Mouse (Mus musculus) lung, postnatal 36 days (tissue): ENCODE measurements at regions not wholly inside any gene's neighbourhood (a gene's known extent, or its start where the extent isn't known, plus 50 kb on each side); places are given as distances from the start of the nearest gene placed in this dataset.
"Not testable (repeated sequence)": the region's sequence is repeated elsewhere in the genome, so short reads cannot be mapped to it uniquely, and the experiment has no call there.

ENCODE experiments used
- DNase-seq: peaks from one replicate; pipeline ENCODE4 v3.0.0; 2022; ENCODE audit warnings: mixed read lengths

- peak; percentile 0 for DNase-seq
Observed at GRCm38 (mm10) chr17:94656429-94656828, 93.4 kb downstream of the Mettl4 start.

GRCm38 (mm10) chr17:94655473-94655872 is 94.3 kb downstream of the Mettl4 start:
- DNase-seq, result no peak

- DNase-seq, result no peak
Observed at GRCm38 (mm10) chr17:94654634-94655033, 95.2 kb downstream of the Mettl4 start.

- DNase-seq, result no peak
Observed at GRCm38 (mm10) chr17:94652412-94652811, 97.4 kb downstream of the Mettl4 start.

GRCm38 (mm10) chr17:94651517-94651916 is 98.3 kb downstream of the Mettl4 start:
- not testable (repeated sequence) for DNase-seq
